Mouse (Mus musculus): ENCODE data around the gene Myo1b.

- no peak for TF ChIP-seq MAFK (IDR thresholded peaks at IDR 0.05; ENCODE audit: insufficient replicate concordance, low read length)
- no peak for TF ChIP-seq POLR2A (IDR thresholded peaks at IDR 0.05; ENCODE audit: low read depth, low read length)
- TF ChIP-seq POLR2AphosphoS2 (IDR thresholded peaks at IDR 0.05; ENCODE audit: low read depth, low read length) = no peak
- TF ChIP-seq BHLHE40 (IDR thresholded peaks at IDR 0.05; ENCODE audit: low read depth, low read length) = no peak
- TF ChIP-seq SIN3A (IDR thresholded peaks at IDR 0.05; ENCODE audit: low read length) = no peak
Measured at GRCm38 (mm10) chr1:51906206-51906906, 9.5 kb downstream of the Myo1b start.

Measured in CH12.LX (cell line).